Mouse (Mus musculus): ENCODE results near the gene Suclg2.

The Suclg2 gene

GRCm38 (mm10) chr6:95563355-95564009 lies 155.1 kb downstream of the Suclg2 start:
- no peak for DNase-seq (ENCODE audit: low spot score)

GRCm38 (mm10) chr6:95556320-95556719 lies 162.3 kb downstream of the Suclg2 start:
- DNase-seq (ENCODE audit: low spot score) = no peak

GRCm38 (mm10) chr6:95552339-95552950 lies 166.2 kb downstream of the Suclg2 start:
- no peak for DNase-seq (ENCODE audit: low spot score)

GRCm38 (mm10) chr6:95551000-95551399 lies 167.6 kb downstream of the Suclg2 start:
- no peak for DNase-seq (ENCODE audit: low spot score)

- no peak for DNase-seq (ENCODE audit: low spot score)
Measured at GRCm38 (mm10) chr6:95546189-95546832, 172.3 kb downstream of the Suclg2 start.

- no peak for DNase-seq (ENCODE audit: low spot score)
Measured at GRCm38 (mm10) chr6:95545714-95546113, 172.9 kb downstream of the Suclg2 start.

GRCm38 (mm10) chr6:95545296-95545695 lies 173.3 kb downstream of the Suclg2 start:
- no peak for DNase-seq (ENCODE audit: low spot score)

- DNase-seq (ENCODE audit: low spot score) = no peak
Measured at GRCm38 (mm10) chr6:95535191-95535590, 183.4 kb downstream of the Suclg2 start.

- no peak for DNase-seq (ENCODE audit: low spot score)
Measured at GRCm38 (mm10) chr6:95519846-95520245, 198.8 kb downstream of the Suclg2 start.

- DNase-seq (ENCODE audit: low spot score) = no peak
Measured at GRCm38 (mm10) chr6:95518406-95518805, 200.2 kb downstream of the Suclg2 start.

- no peak for DNase-seq (ENCODE audit: low spot score)
Measured at GRCm38 (mm10) chr6:95515721-95516120, 202.9 kb downstream of the Suclg2 start.

GRCm38 (mm10) chr6:95514726-95515125 lies 203.9 kb downstream of the Suclg2 start:
- no peak for DNase-seq (ENCODE audit: low spot score)

- no peak for DNase-seq (ENCODE audit: low spot score)
Measured at GRCm38 (mm10) chr6:95511689-95512088, 206.9 kb downstream of the Suclg2 start.

- no peak for DNase-seq (ENCODE audit: low spot score)
Measured at GRCm38 (mm10) chr6:95500771-95501170, 217.8 kb downstream of the Suclg2 start.

- no peak for DNase-seq (ENCODE audit: low spot score)
Measured at GRCm38 (mm10) chr6:95499639-95500038, 219.0 kb downstream of the Suclg2 start.

GRCm38 (mm10) chr6:95492216-95492956 lies 226.2 kb downstream of the Suclg2 start:
- DNase-seq (ENCODE audit: low spot score) = no peak

- DNase-seq (ENCODE audit: low spot score) = no peak
Measured at GRCm38 (mm10) chr6:95491043-95491442, 227.6 kb downstream of the Suclg2 start.

- no peak for DNase-seq (ENCODE audit: low spot score)
Measured at GRCm38 (mm10) chr6:95485791-95486190, 232.8 kb downstream of the Suclg2 start.

GRCm38 (mm10) chr6:95484183-95484818 lies 234.3 kb downstream of the Suclg2 start:
- no peak for DNase-seq (ENCODE audit: low spot score)

- no peak for DNase-seq (ENCODE audit: low spot score)
Measured at GRCm38 (mm10) chr6:95483686-95484085, 234.9 kb downstream of the Suclg2 start.

- DNase-seq (ENCODE audit: low spot score) = no peak
Measured at GRCm38 (mm10) chr6:95483127-95483526, 235.5 kb downstream of the Suclg2 start.

- no peak for DNase-seq (ENCODE audit: low spot score)
Measured at GRCm38 (mm10) chr6:95479801-95480200, 238.8 kb downstream of the Suclg2 start.
